Mouse (Mus musculus) heart, embryonic 16.5 days (tissue): Measurements from ENCODE around the gene Nup50. TPM values are rescaled to one million over a fixed set of nuclear protein-coding genes. Genes with fewer than 3 reads are reported as not detected.

ENCODE experiments used
- ATAC-seq: fragments of 200-750 bp; cut with Nextera tagmentation; replicated peaks from 2 replicates; pipeline ENCODE4 v1.8.0; 2017; ENCODE audit warnings: moderate number of reproducible peaks; ENCODE audit not compliant: insufficient read depth, low FRiP score; ENCODE audit errors: extremely low read depth
- H3K27ac ChIP-seq: fragments of 300-500 bp; sonication (generic); 2 replicates; pipeline ENCODE4 v1.5.1; 2014; ENCODE audit warnings: mild to moderate bottlenecking, low read length, control low read depth, moderate library complexity
- H3K27me3 ChIP-seq: fragments of 300-500 bp; sonication (generic); 2 replicates; pipeline ENCODE4 v1.6.1; 2014; ENCODE audit warnings: low read length, mixed read lengths; ENCODE audit not compliant: control insufficient read depth, insufficient read depth
- H3K36me3 ChIP-seq: fragments of 300-500 bp; sonication (generic); 2 replicates; pipeline ENCODE4 v1.6.1; 2014; ENCODE audit not compliant: control insufficient read depth, insufficient read depth
- H3K4me1 ChIP-seq: fragments of 300-500 bp; sonication (generic); 2 replicates; pipeline ENCODE4 v1.6.1; 2014; ENCODE audit warnings: low read length, mixed read lengths; ENCODE audit not compliant: control insufficient read depth, insufficient read depth
- H3K4me2 ChIP-seq: fragments of 300-500 bp; sonication (generic); 2 replicates; pipeline ENCODE4 v1.6.1; 2014; ENCODE audit warnings: low read depth, mild to moderate bottlenecking, control low read depth, low read length
- H3K4me3 ChIP-seq: fragments of 300-500 bp; sonication (generic); 2 replicates; pipeline ENCODE4 v1.5.1; 2014; ENCODE audit warnings: mild to moderate bottlenecking, control low read depth, low read length
- H3K9ac ChIP-seq: fragments of 300-500 bp; sonication (generic); 2 replicates; pipeline ENCODE4 v1.6.1; 2014; ENCODE audit warnings: low read length, control low read depth
- H3K9me3 ChIP-seq: fragments of 300-500 bp; sonication (generic); replicated peaks from 2 replicates; pipeline ENCODE4 v1.6.1; 2016; ENCODE audit warnings: low read length; ENCODE audit not compliant: control insufficient read depth
- whole genome bisulfite sequencing: fragments of 180-500 bp; shearing (Covaris S2); extraction: QIAGEN DNeasy Blood & Tissue Kit; methylation state at CpG from one replicate; pipeline ENCODE4 v1.1.7; 2014; 5-methylcytosine and 5-hydroxymethylcytosine counted together
- polyA plus RNA-seq: library from polyadenylated mRNA; unstranded; fragments of >200 nt; fragmentation: Nextera tagmentation; extraction: Ambion mirVana; gene quantifications from 2 replicates; pipeline ENCODE4 v1.2.1, GENCODE M21; 2015

Gene Nup50
- polyA plus RNA-seq, 1 experiment from 2014 or later, result 20.6 TPM

DNA sequence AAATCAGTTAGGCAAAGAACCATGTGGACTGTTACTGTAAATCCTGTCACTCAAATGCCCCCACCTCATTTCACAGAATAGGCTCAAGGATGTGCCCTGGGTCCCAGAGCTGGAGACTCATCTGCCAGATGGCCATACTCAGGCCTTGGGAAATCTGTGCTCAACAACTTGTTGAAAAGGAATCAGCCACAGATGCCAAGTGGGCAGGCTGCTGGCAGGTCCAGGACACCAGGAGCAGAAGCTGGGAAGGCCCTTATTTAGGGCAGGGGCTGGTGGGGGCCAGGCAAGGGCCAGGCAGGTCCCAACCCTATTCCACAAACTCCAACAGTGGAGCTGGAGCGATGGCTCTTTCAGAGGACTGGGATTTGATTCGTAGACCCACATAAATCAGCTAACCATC is 39.3 kb downstream of the Nup50 start:
- Histone ChIP-seq H3K4me3 (no peak overlapping the region), H3K36me3 (0 out of 2 replicates have a peak, but pooled peaks cover 3% of the 10 kb centered on the region), H3K9ac (no peak overlapping the region), H3K9me3 (no peaks in the 10 kb centered on the region), H3K27me3 (no peaks in the 10 kb centered on the region), H3K27ac (no peak overlapping the region), H3K4me2 (no peak overlapping the region), H3K4me1 (no peaks in the 10 kb centered on the region)
- ATAC-seq, result no peak
- WGBS, result 88% methylated on average over 2 of the region's 2 CpGs

DNA sequence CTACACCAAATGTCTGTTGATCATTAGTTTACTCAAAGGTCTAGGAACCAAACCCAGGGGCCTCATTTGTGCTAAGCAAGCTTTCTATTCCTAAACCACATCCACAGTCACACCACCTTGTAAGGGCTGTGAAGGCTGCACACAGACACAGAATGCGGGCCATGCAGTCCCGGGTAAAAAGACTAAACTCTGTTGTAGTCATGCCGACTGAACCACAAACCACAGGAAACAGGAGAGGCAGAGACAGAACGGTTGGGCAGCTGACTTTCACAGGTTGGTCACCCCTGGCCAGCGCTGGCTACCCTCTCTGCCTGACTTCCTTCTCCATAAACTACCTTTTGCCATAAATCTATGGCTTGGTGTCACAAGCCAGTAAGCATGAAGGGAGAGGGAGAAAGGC is 41.6 kb downstream of the Nup50 start:
- Histone ChIP-seq H3K4me2 (no peak overlapping the region), H3K27ac (no peak overlapping the region), H3K9ac (no peak overlapping the region), H3K27me3 (no peaks in the 10 kb centered on the region), H3K9me3 (no peaks in the 10 kb centered on the region), H3K4me1 (no peaks in the 10 kb centered on the region), H3K36me3 (0 out of 2 replicates have a peak, but pooled peaks cover 3% of the 10 kb centered on the region), H3K4me3 (no peak overlapping the region)
- ATAC-seq, result no peak
- 76% methylated on average over 5 of the region's 5 CpGs for WGBS

DNA sequence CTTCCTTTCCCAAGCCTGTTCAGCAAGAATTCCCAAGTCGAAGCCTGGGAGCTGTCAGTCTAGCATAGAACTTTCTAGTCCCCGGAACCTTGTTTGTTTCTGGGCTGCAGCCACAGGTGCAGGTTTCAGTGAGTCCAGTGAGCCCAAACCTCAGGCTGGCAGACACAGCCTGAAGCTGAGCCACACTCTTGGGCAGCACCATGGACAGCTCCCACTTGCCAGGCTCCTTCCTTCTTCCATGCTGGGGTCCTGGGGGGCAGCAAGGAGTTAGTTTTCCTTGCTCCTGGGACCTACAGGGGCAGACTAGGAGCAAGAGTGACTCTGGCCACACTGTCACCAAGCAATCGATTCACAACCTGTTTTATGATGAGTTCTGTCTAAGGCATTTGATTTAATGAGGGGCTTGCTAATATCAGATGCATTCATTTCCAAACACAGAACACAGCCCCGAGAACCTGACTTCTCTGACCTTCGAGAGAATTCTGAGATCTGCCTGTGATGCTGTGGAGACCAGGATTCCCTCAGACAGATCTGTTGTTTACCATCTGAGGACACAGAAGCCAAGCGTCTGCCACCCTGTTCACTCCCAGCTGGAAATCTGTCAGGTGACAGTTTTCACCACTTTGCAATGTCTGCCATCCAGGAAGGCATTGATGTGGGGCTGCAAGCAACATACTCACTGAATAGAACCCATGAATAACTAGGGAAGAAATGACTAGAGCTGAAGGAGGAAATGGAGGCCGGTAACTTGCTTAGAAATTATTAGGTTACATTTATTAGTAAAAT is 42.6 kb downstream of the Nup50 start:
- H3K9ac ChIP-seq, result no peak overlapping the region
- H3K27ac ChIP-seq, result no peak overlapping the region
- H3K4me2 ChIP-seq, result no peak overlapping the region
- 45% methylated on average over 7 of the region's 7 CpGs for WGBS
- H3K36me3 ChIP-seq, result no peaks in the 10 kb centered on the region
- no peaks in the 10 kb centered on the region for H3K27me3 ChIP-seq
- H3K4me1 ChIP-seq, result no peaks in the 10 kb centered on the region
- H3K9me3 ChIP-seq, result no peaks in the 10 kb centered on the region
- no peak for ATAC-seq
- no peak overlapping the region for H3K4me3 ChIP-seq

GRCm38 (mm10) chr15:84968534-84968933 is 45.3 kb downstream of the Nup50 start:
- ATAC-seq, result no peak
- no peak overlapping the region for H3K4me3 ChIP-seq
- no peaks in the 10 kb centered on the region for H3K4me1 ChIP-seq
- H3K27ac ChIP-seq, result no peak overlapping the region
- H3K4me2 ChIP-seq, result no peak overlapping the region
- H3K9ac ChIP-seq, result no peak overlapping the region
- H3K27me3 ChIP-seq, result no peaks in the 10 kb centered on the region
- WGBS, result 78% methylated on average over 4 of the region's 4 CpGs
- H3K9me3 ChIP-seq, result no peaks in the 10 kb centered on the region
- H3K36me3 ChIP-seq, result no peaks in the 10 kb centered on the region

DNA sequence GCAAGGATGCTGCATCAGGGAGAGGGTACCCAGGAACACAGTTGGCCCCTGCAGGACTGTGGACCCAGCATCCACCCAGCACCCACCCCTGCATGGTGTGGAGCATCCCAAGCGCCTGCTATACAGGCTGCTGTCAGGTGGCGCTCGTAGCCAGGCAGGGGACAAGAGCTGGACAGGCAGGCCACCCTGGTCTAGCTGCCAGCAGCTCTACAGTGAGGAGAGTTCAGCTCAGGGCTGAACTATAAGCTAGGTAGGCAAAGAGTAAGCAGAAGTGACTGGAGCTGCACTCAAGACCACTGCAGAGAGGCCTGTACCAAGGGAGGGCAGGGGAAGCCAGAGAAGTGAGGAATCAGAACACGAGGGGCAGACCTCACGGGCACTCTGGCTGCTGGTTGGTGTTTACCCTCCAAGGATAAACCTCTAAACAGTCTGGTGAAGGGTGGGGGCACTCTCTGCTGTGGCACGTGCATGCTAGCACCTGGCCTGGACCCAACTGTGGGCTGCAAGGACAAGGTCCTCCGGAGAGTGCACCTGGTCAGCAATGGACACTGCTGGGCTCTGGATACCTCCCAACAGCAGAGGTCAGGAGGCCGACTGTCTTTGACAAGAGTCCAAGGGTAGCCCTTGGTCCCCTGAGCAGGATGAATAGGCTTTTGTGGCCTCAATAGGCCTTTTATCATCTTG is 49.8 kb downstream of the Nup50 start:
- H3K27me3 ChIP-seq, result no peaks in the 10 kb centered on the region
- no peaks in the 10 kb centered on the region for H3K36me3 ChIP-seq
- no peak overlapping the region for H3K4me2 ChIP-seq
- H3K9ac ChIP-seq, result no peak overlapping the region
- H3K4me1 ChIP-seq, result no peaks in the 10 kb centered on the region
- no peak for ATAC-seq
- H3K27ac ChIP-seq, result no peak overlapping the region
- no peaks in the 10 kb centered on the region for H3K9me3 ChIP-seq
- 76% methylated on average over 8 of the region's 8 CpGs for WGBS
- no peak overlapping the region for H3K4me3 ChIP-seq

DNA sequence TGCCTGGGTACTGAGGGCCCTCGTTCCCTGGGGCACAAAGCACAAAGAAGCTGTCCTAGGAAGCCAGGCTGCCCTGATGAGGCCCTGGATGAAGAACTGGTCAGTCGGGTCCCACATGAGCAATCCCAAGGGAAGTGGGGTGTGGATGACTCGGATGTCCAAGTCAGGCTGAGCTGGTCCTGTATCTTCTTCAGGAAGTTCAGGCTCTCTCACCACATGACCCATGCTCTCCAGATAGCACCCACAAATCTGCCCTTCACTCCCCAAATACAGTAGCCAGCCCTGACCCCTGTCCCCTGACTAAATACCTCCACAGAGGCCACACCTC is 50.3 kb downstream of the Nup50 start:
- no peak overlapping the region for H3K27ac ChIP-seq
- ATAC-seq, result no peak
- no peak overlapping the region for H3K4me3 ChIP-seq
- no peak overlapping the region for H3K9ac ChIP-seq
- 69% methylated on average over 3 of the region's 3 CpGs for WGBS
- no peaks in the 10 kb centered on the region for H3K4me1 ChIP-seq
- H3K27me3 ChIP-seq, result no peaks in the 10 kb centered on the region
- no peak overlapping the region for H3K4me2 ChIP-seq
- H3K36me3 ChIP-seq, result no peaks in the 10 kb centered on the region
- H3K9me3 ChIP-seq, result no peaks in the 10 kb centered on the region

GRCm38 (mm10) chr15:84975729-84976128 is 52.5 kb downstream of the Nup50 start:
- Histone ChIP-seq H3K9me3 (no peaks in the 10 kb centered on the region), H3K4me2 (no peak overlapping the region), H3K36me3 (no peaks in the 10 kb centered on the region), H3K27ac (no peak overlapping the region), H3K4me1 (no peaks in the 10 kb centered on the region), H3K4me3 (no peak overlapping the region), H3K9ac (no peak overlapping the region), H3K27me3 (no peaks in the 10 kb centered on the region)
- ATAC-seq, result no peak
- WGBS, result 26% methylated on average over 4 of the region's 4 CpGs

- no peak for ATAC-seq
- H3K36me3 ChIP-seq, result no peaks in the 10 kb centered on the region
- H3K4me3 ChIP-seq, result no peak overlapping the region
- H3K9ac ChIP-seq, result no peak overlapping the region
- H3K9me3 ChIP-seq, result no peaks in the 10 kb centered on the region
- H3K4me1 ChIP-seq, result peaks cover 9% of the 10 kb centered on the region
- H3K27me3 ChIP-seq, result no peaks in the 10 kb centered on the region
- H3K4me2 ChIP-seq, result no peak overlapping the region
- no peak overlapping the region for H3K27ac ChIP-seq
- WGBS, result 64% methylated on average over 9 of the region's 9 CpGs
Measured at GRCm38 (mm10) chr15:84981609-84982313, 58.5 kb downstream of the Nup50 start.

- Histone ChIP-seq H3K4me2 (no peak overlapping the region), H3K4me1 (peaks cover 13% of the 10 kb centered on the region), H3K36me3 (no peaks in the 10 kb centered on the region), H3K27ac (no peak overlapping the region), H3K27me3 (no peaks in the 10 kb centered on the region), H3K4me3 (no peak overlapping the region), H3K9ac (no peak overlapping the region), H3K9me3 (no peaks in the 10 kb centered on the region)
- WGBS, result 87% methylated on average over 3 of the region's 3 CpGs
- no peak for ATAC-seq
Measured at GRCm38 (mm10) chr15:84982888-84983287, 59.7 kb downstream of the Nup50 start.
